ENCODE assay signal across 18 mouse cellular contexts in genomic region chr3:134259300-134259699, GRCm38 (mm10). TPM values are rescaled to one million over a fixed set of nuclear protein-coding genes. Genes with fewer than 3 reads are reported as not detected.
DNase-seq lines count a peak whose midpoint lies in the region; ATAC-seq and TF ChIP-seq lines count a peak whose summit lies in the region.
"Had no signal": no experiment of that assay in that cellular context is flagged by ENCODE, and none has a peak within 500 bp of the region (broad histone marks: within the 10 kb centered on the region; RNA-seq: fewer than 3 reads in every experiment).

No protein-coding gene starts in this region.

- no peak overlapping the region for H3K27ac ChIP-seq in hindbrain, embryonic 12.5 days
- no peak overlapping the region for H3K27ac ChIP-seq in hindbrain, postnatal 0 days
- H3K27ac ChIP-seq in forebrain, embryonic 15.5 days (replicated peaks): no peak overlapping the region
- H3K27ac ChIP-seq: intestine, embryonic 15.5 days; kidney, embryonic 15.5 days; left cerebral cortex, adult 2 months; limb, embryonic 12.5 days; liver, embryonic 15.5 days; neural tube, embryonic 13.5 days had no signal

- H3K4me2 ChIP-seq in hindbrain, embryonic 12.5 days (replicated peaks): no peak overlapping the region
- H3K4me2 ChIP-seq in hindbrain, postnatal 0 days (ENCODE audit: low read depth, low read length): no peak overlapping the region
- no peak overlapping the region for H3K4me2 ChIP-seq in forebrain, embryonic 15.5 days (replicated peaks)
- H3K4me2 ChIP-seq: intestine, embryonic 15.5 days; kidney, embryonic 15.5 days; limb, embryonic 12.5 days; liver, embryonic 15.5 days; neural tube, embryonic 13.5 days had no signal

- no peaks in the 10 kb centered on the region for H3K36me3 ChIP-seq in hindbrain, embryonic 12.5 days
- no peaks in the 10 kb centered on the region for H3K36me3 ChIP-seq in hindbrain, postnatal 0 days (ENCODE audit: insufficient read depth, low read length)
- no peaks in the 10 kb centered on the region for H3K36me3 ChIP-seq in forebrain, embryonic 15.5 days
- H3K36me3 ChIP-seq: intestine, embryonic 15.5 days; kidney, embryonic 15.5 days; limb, embryonic 12.5 days; liver, embryonic 15.5 days; neural tube, embryonic 13.5 days had no signal

- H3K4me1 ChIP-seq in hindbrain, embryonic 12.5 days: 0 out of 2 replicates have a peak, but pooled peaks cover 3% of the 10 kb centered on the region
- no peaks in the 10 kb centered on the region for H3K4me1 ChIP-seq in hindbrain, postnatal 0 days (ENCODE audit: insufficient read depth, low read length)
- H3K4me1 ChIP-seq in forebrain, embryonic 15.5 days: 0 out of 2 replicates have a peak, but pooled peaks cover 3% of the 10 kb centered on the region
- H3K4me1 ChIP-seq: intestine, embryonic 15.5 days; kidney, embryonic 15.5 days; liver, embryonic 15.5 days had no signal

- no peaks in the 10 kb centered on the region for H3K27me3 ChIP-seq in hindbrain, embryonic 12.5 days
- H3K27me3 ChIP-seq in hindbrain, postnatal 0 days (ENCODE audit: insufficient read depth, low read length): no peaks in the 10 kb centered on the region
- no peaks in the 10 kb centered on the region for H3K27me3 ChIP-seq in forebrain, embryonic 15.5 days
- H3K27me3 ChIP-seq: intestine, embryonic 15.5 days; kidney, embryonic 15.5 days; limb, embryonic 12.5 days; liver, embryonic 15.5 days; neural tube, embryonic 13.5 days had no signal

- TF ChIP-seq CTCF in hindbrain, postnatal 0 days (IDR thresholded peaks at IDR 0.05; ENCODE audit: low read depth): no peak

- DNase-seq in hindbrain, postnatal 0 days (ENCODE audit: low spot score): no peak
- peak; percentile 71 for DNase-seq in embryo, embryonic 10.5 days (ENCODE audit: low spot score)
- DNase-seq in testis, postnatal 10 days (ENCODE audit: low spot score): peak; percentile 42
- DNase-seq in ovary, postnatal 14 days (ENCODE audit: low spot score): no peak
- no peak for DNase-seq in thymus, postnatal 4 days
- DNase-seq: cerebellum, adult 11 months; heart, adult 11 months; lung, postnatal 10 days had no signal

- no peak overlapping the region for H3K9ac ChIP-seq in hindbrain, embryonic 12.5 days
- no peak overlapping the region for H3K9ac ChIP-seq in hindbrain, postnatal 0 days (replicated peaks; ENCODE audit: low read length)
- no peak overlapping the region for H3K9ac ChIP-seq in forebrain, embryonic 15.5 days (replicated peaks)
- H3K9ac ChIP-seq: intestine, embryonic 15.5 days; kidney, embryonic 15.5 days; limb, embryonic 12.5 days; liver, embryonic 15.5 days; neural tube, embryonic 13.5 days had no signal

- peak; percentile 33; the same call in 1 of the 2 replicates for ATAC-seq in hindbrain, embryonic 12.5 days (ENCODE audit: low FRiP score)
- no peak for ATAC-seq in hindbrain, postnatal 0 days
- peak; percentile 46; the same call in 1 of the 2 replicates for ATAC-seq in forebrain, embryonic 15.5 days (replicated peaks)
- ATAC-seq: intestine, embryonic 15.5 days had no signal

- H3K4me3 ChIP-seq in hindbrain, embryonic 12.5 days: no peak overlapping the region
- H3K4me3 ChIP-seq in hindbrain, postnatal 0 days (ENCODE audit: low read length): no peak overlapping the region
- H3K4me3 ChIP-seq in forebrain, embryonic 15.5 days: no peak overlapping the region
- H3K4me3 ChIP-seq: erythroblast, embryonic 14.5 days; intestine, embryonic 15.5 days; kidney, embryonic 15.5 days; left cerebral cortex, adult 2 months; limb, embryonic 12.5 days; liver, embryonic 15.5 days; neural tube, embryonic 13.5 days had no signal

- WGBS in hindbrain, embryonic 12.5 days: 33% methylated on average over 3 of the region's 3 CpGs
- WGBS in hindbrain, postnatal 0 days: 31% methylated on average over 3 of the region's 3 CpGs
- 27% methylated on average over 3 of the region's 3 CpGs for WGBS in forebrain, embryonic 15.5 days

- H3K9me3 ChIP-seq in hindbrain, embryonic 12.5 days (replicated peaks): no peaks in the 10 kb centered on the region
- H3K9me3 ChIP-seq in hindbrain, postnatal 0 days (ENCODE audit: low read length): no peaks in the 10 kb centered on the region
- H3K9me3 ChIP-seq in forebrain, embryonic 15.5 days: no peaks in the 10 kb centered on the region
- H3K9me3 ChIP-seq: intestine, embryonic 15.5 days; kidney, embryonic 15.5 days; limb, embryonic 12.5 days; liver, embryonic 15.5 days; neural tube, embryonic 13.5 days had no signal

RNA-seq across cellular contexts. Expression of gene Cxxc4, which starts 23.0 kb away (rescaled TPM):
- 22.7 and 26.4 TPM in 2 replicates for polyA plus RNA-seq in hindbrain, embryonic 12.5 days (2016; fragmentation: Nextera tagmentation; extraction: Ambion mirVana)
- 21.0 and 28.9 TPM in 2 replicates for total RNA-seq in hindbrain, postnatal 0 days (2014; rRNA removed)
- 19.5 and 23.2 TPM in 2 replicates for polyA plus RNA-seq in hindbrain, postnatal 0 days (2015; fragmentation: Nextera tagmentation; extraction: Ambion mirVana)
- 16.1 and 17.1 TPM in 2 replicates for polyA plus RNA-seq in forebrain, embryonic 15.5 days (2015; fragmentation: Nextera tagmentation; extraction: Ambion mirVana)
- total RNA-seq: megakaryocyte-erythroid progenitor cell, adult 5-6 weeks had no signal

Comparison
In these comparisons a context has a peak if more than half of its experiments do, and no peak if none do; other contexts are left out.
1. DNase-seq: peak in embryo, embryonic 10.5 days (single experiment) and testis, postnatal 10 days (single experiment); none in hindbrain, postnatal 0 days (single experiment), ovary, postnatal 14 days (single experiment) and thymus, postnatal 4 days (single experiment).